Mouse (Mus musculus) lung, postnatal 0 days (tissue): ENCODE data around the gene Kbtbd12.

Experiments used
- CTCF ChIP-seq: IDR thresholded peaks from 2 replicates; pipeline ENCODE4 v1.5.1; 2016; ENCODE audit warnings: antibody characterized with exemption, mild to moderate bottlenecking
- EP300 ChIP-seq: IDR thresholded peaks from 2 replicates; pipeline ENCODE4 v1.6.1; 2016; ENCODE audit warnings: antibody characterized with exemption, mild to moderate bottlenecking, control low read depth

- TF ChIP-seq CTCF (no peak), EP300 (no peak)
Measured at GRCm38 (mm10) chr6:88644786-88645185, 7.0 kb upstream of the Kbtbd12 start.
